Mouse (Mus musculus) forebrain, postnatal 0 days (tissue): Measurements from ENCODE around the gene Dpp6. TPM values are rescaled to one million over a fixed set of nuclear protein-coding genes. Genes with fewer than 3 reads are reported as not detected.

Experiments
- ATAC-seq: fragments of 200-750 bp; cut with Nextera tagmentation; 2 replicates; pipeline ENCODE4 v1.8.0; 2017; ENCODE audit warnings: mild to moderate bottlenecking, moderate library complexity
- DNase-seq: peaks from one replicate; pipeline ENCODE4 v3.0.0-alpha.2; 2015
- H3K27ac ChIP-seq: fragments of 300-500 bp; sonication (generic); 2 replicates; pipeline ENCODE4 v1.5.1; 2014; ENCODE audit warnings: low read depth, mild to moderate bottlenecking, antibody characterized with exemption, low read length, moderate library complexity, mixed read lengths
- H3K27me3 ChIP-seq: fragments of 300-500 bp; sonication (generic); 2 replicates; pipeline ENCODE4 v1.6.1; 2014; ENCODE audit warnings: mild to moderate bottlenecking, low read length, mixed read lengths; ENCODE audit not compliant: insufficient read depth
- H3K36me3 ChIP-seq: fragments of 300-500 bp; sonication (generic); 2 replicates; pipeline ENCODE4 v1.6.1; 2014; ENCODE audit warnings: mild to moderate bottlenecking, moderate library complexity; ENCODE audit not compliant: insufficient read depth
- H3K4me1 ChIP-seq: fragments of 300-500 bp; sonication (generic); 2 replicates; pipeline ENCODE4 v1.6.1; 2014; ENCODE audit warnings: antibody characterized with exemption; ENCODE audit not compliant: insufficient read depth
- H3K4me2 ChIP-seq: fragments of 300-500 bp; sonication (generic); 2 replicates; pipeline ENCODE4 v1.6.1; 2014; ENCODE audit warnings: low read depth, mild to moderate bottlenecking, moderate library complexity
- H3K4me3 ChIP-seq: fragments of 300-500 bp; sonication (generic); 2 replicates; pipeline ENCODE4 v1.5.1; 2014; ENCODE audit warnings: low read depth, low read length, mixed read lengths
- H3K9ac ChIP-seq: fragments of 300-500 bp; sonication (generic); 2 replicates; pipeline ENCODE4 v1.6.1; 2014; ENCODE audit warnings: mild to moderate bottlenecking
- H3K9me3 ChIP-seq: fragments of 300-500 bp; sonication (generic); 2 replicates; pipeline ENCODE4 v1.6.1; 2016; ENCODE audit warnings: low read length
- CTCF ChIP-seq: sonication (generic); IDR thresholded peaks from 2 replicates; pipeline ENCODE4 v1.5.1; 2016; ENCODE audit warnings: antibody characterized with exemption, control low read depth, low read depth
- WGBS: fragments of 180-500 bp; shearing (Covaris S2); extraction: QIAGEN DNeasy Blood & Tissue Kit; methylation state at CpG from one replicate; pipeline ENCODE4 v1.1.7; 2014; 5-methylcytosine and 5-hydroxymethylcytosine counted together
- polyA plus RNA-seq: library from polyadenylated mRNA; unstranded; fragments of >200 nt; fragmentation: Nextera tagmentation; extraction: Ambion mirVana; gene quantifications from 2 replicates; pipeline ENCODE4 v1.2.1, GENCODE M21; 2015
- total RNA-seq: library from RNA; depleted of rRNA; stranded (reverse); fragments of >200 nt; gene quantifications from 2 replicates; pipeline ENCODE4 v1.2.3, GENCODE M21; 2014

Gene Dpp6
- total and polyA plus RNA-seq, 2 experiments from 2014 or later: 58.4 to 116 TPM

DNA sequence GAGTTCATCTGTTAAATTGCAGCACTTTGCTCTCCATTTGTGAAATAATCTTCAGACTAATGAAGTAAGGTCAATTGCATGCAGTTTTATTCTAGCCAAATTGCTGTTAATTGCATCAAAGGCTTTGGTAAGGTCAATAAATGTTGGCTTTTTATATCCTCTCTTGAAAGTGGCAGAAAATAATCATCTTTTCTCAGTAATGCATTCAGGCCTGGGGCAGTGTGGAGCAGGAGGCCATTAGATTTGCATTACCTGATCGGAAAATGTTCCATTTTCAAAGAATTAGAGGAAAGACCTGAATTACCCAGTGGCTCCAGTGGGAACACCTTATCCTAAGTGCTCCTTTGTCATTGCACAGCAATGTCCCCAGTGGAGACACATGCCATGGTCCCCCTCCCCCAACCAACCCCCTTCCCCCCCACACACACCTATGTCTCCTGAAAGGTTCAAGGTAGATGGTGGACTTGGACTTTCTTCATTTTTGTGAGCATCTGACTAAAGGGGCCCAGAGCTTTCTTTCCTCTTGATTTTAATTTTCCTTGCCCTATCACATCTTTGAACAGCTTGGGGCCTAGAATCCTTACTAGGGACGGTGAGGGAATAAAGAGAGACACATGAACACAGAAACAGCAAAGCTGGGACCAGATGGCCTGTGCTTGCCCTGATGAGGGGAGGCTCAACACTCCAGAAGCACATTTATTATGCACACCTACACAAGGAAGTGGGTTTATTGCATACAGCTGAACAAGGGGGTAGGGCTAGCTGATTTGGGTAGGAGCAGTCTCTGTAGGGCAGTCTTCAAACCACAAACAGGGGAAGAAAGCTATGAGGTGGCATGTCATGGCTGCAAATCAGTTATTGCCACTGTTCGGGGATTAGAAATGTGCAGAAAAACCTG is 506.1 kb downstream of the Dpp6 start:
- WGBS: 77% methylated on average over 3 of the region's 3 CpGs
- no peak overlapping the region for H3K27ac ChIP-seq
- H3K9ac ChIP-seq: no peak overlapping the region
- H3K4me2 ChIP-seq: no peak overlapping the region
- no peak for DNase-seq
- ATAC-seq: no peak
- no peak for TF ChIP-seq CTCF
- no peak overlapping the region for H3K4me3 ChIP-seq
- H3K9me3 ChIP-seq: no peaks in the 10 kb centered on the region
- H3K27me3 ChIP-seq: no peaks in the 10 kb centered on the region
- H3K4me1 ChIP-seq: no peaks in the 10 kb centered on the region
- H3K36me3 ChIP-seq: no peaks in the 10 kb centered on the region

DNA sequence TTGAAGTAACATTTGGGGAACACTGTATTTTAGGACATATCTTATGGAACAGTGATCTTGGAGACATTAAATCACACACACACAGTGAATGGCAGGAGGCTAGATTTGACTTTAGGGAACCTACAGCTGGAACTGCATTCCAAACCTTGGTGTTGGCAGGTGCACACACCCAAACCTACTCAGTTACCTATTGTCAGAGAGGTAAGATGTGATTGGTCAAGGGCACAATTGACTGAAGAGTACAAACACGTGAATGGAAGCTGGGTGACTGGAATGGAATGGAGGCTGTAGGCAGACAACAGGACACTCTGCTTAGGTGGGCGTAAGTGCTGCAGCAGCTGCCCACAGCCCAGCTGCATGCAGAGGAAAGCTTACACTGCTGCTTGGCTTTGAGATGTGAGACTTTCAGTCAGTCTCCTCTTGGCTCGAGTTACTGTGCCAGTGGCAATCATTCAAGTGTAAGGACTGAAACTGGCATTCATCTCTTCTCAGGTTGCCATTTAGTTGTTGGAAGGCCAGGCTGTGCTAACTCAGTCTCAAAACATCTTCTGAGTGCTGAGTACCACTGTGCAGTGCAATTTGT is 507.4 kb downstream of the Dpp6 start:
- H3K9me3 ChIP-seq: no peaks in the 10 kb centered on the region
- no peak overlapping the region for H3K9ac ChIP-seq
- DNase-seq: no peak
- H3K4me2 ChIP-seq: no peak overlapping the region
- H3K4me1 ChIP-seq: no peaks in the 10 kb centered on the region
- no peak for TF ChIP-seq CTCF
- H3K4me3 ChIP-seq: no peak overlapping the region
- no peak; the same call in 1 of the 2 replicates for ATAC-seq
- 50% methylated on average over 3 of the region's 3 CpGs for WGBS
- H3K36me3 ChIP-seq: no peaks in the 10 kb centered on the region
- H3K27me3 ChIP-seq: no peaks in the 10 kb centered on the region
- H3K27ac ChIP-seq: no peak overlapping the region

DNA sequence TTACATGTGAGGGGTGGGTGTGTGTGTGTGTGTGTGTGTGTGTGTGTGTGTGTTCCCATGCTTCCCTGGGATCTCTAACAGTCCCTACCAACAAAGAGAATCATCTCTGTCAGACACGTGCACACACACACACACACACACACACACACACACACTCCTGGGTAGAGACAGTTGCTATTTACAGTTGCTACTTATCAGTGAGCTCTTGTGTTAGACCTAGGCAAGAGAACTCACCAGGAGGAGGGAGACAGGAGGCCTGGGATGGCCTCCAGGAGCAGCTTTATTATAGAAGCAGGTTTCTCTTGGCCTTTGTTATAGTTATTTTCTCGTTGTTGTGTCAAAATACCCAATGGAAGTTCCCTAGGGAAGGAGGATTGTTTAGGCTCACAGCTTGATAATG is 519.7 kb downstream of the Dpp6 start:
- DNase-seq: no peak
- H3K9me3 ChIP-seq: no peaks in the 10 kb centered on the region
- H3K27ac ChIP-seq: no peak overlapping the region
- no peak for ATAC-seq
- 72% methylated on average over 2 of the region's 2 CpGs for WGBS
- H3K4me3 ChIP-seq: no peak overlapping the region
- no peaks in the 10 kb centered on the region for H3K4me1 ChIP-seq
- H3K4me2 ChIP-seq: no peak overlapping the region
- no peak for TF ChIP-seq CTCF
- no peaks in the 10 kb centered on the region for H3K27me3 ChIP-seq
- H3K36me3 ChIP-seq: no peaks in the 10 kb centered on the region
- no peak overlapping the region for H3K9ac ChIP-seq

DNA sequence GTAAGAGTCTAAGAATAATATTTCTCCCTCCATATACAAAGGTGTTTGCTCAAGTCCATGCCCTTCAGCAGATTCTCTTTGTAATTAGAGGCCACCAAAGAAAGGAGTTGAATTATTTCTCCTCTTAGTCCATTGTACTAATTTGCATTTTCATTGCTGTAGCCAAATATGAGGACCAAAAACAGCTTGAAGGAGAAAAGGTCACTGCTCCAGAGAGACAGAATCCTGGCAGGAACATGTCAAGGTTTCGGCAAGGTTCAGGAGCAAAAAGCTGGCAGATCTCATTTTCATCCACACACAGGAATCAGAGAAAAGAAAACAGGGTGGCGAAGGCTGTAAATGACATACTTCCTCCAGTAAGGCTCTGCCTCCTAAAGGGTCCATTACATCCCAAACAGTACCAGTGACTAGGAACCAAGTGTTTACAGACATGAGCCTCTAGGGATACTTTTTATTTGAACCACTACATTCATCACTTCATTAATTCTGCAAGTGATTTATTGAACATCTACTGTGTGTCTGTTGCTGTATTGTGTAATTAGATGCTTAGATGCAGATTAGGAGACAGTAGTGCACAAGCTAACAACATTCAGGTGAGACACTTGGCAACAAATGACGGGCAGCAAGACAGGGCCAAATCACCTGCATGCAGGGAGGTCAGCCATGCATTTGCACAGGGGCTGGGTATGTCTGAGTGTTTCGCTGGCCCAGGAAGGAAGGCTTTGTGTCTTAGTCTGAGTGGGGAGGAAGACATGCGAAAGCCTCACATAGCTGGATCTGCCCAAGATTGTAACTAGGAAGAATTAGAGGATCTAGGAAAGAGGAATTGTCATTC is 522.4 kb downstream of the Dpp6 start:
- Histone ChIP-seq H3K9ac (no peak overlapping the region), H3K9me3 (no peaks in the 10 kb centered on the region), H3K4me1 (no peaks in the 10 kb centered on the region), H3K4me2 (no peak overlapping the region), H3K4me3 (no peak overlapping the region), H3K27me3 (no peaks in the 10 kb centered on the region), H3K27ac (no peak overlapping the region), H3K36me3 (no peaks in the 10 kb centered on the region)
- no peak for TF ChIP-seq CTCF
- ATAC-seq (no peak), DNase-seq (no peak)
- WGBS: 77% methylated on average over 5 of the region's 5 CpGs

DNA sequence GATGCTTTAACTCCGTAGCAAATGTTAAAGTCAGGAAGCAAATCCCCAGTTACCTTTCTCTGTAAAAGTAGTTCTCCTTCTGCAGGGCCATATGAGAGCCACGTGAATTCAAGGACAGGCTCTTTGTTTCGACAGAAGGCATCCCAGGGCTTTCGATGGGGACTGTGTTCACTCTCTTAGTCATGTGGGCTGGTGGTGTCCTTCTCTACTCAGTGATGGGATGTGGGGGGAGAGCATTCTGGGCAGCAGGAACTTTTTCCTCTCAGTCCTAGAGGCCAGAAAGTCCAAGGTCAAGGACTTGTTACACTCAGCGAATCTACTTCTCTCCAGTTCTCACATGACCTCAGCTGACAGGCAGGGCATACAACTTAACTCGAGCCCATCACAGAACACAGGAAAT is 525.3 kb downstream of the Dpp6 start:
- no peaks in the 10 kb centered on the region for H3K36me3 ChIP-seq
- H3K27ac ChIP-seq: no peak overlapping the region
- H3K4me1 ChIP-seq: no peaks in the 10 kb centered on the region
- 74% methylated on average over 6 of the region's 6 CpGs for WGBS
- no peak overlapping the region for H3K4me3 ChIP-seq
- H3K27me3 ChIP-seq: no peaks in the 10 kb centered on the region
- H3K9ac ChIP-seq: no peak overlapping the region
- ATAC-seq (no peak), DNase-seq (no peak)
- no peaks in the 10 kb centered on the region for H3K9me3 ChIP-seq
- no peak for TF ChIP-seq CTCF
- H3K4me2 ChIP-seq: no peak overlapping the region

DNA sequence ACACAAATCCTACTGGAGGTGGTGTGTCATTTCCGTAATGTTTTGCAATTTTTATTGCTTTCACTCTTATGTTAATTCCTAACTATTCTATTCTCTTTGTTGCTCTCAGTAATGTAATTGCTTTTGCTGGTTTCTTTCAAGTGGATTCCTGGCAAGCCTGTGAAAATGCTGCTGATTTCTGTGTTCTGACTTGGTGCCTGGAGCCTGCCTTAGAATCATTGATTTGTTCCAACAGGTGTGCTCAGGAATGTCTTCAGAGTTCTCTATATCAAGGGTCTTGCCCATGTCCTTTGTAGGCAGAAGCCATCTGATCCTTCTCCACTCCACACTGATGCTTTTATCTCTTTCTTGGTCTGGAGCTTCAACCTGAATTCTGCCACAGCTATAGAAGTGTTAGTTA is 526.6 kb downstream of the Dpp6 start:
- Histone ChIP-seq H3K27ac (no peak overlapping the region), H3K4me3 (no peak overlapping the region), H3K27me3 (no peaks in the 10 kb centered on the region), H3K4me1 (0 out of 2 replicates have a peak, but pooled peaks cover 4% of the 10 kb centered on the region), H3K4me2 (no peak overlapping the region), H3K9me3 (no peaks in the 10 kb centered on the region), H3K36me3 (no peaks in the 10 kb centered on the region), H3K9ac (no peak overlapping the region)
- ATAC-seq (no peak), DNase-seq (no peak)
- 75% methylated on average over 1 of the region's 1 CpGs for WGBS
- no peak for TF ChIP-seq CTCF
